Mouse (Mus musculus) limb, embryonic 11.5 days (tissue): ENCODE results near the gene Dab2ip. TPM values are rescaled to one million over a fixed set of nuclear protein-coding genes. Genes with fewer than 3 reads are reported as not detected.

ENCODE experiments used
- ATAC-seq: fragments of 200-750 bp; cut with Nextera tagmentation; 2 replicates; pipeline ENCODE4 v1.8.0; 2017; ENCODE audit warnings: low read depth; ENCODE audit not compliant: insufficient number of reproducible peaks, low FRiP score, low TSS enrichment
- DNase-seq: peaks from one replicate; pipeline ENCODE4 v3.0.0-alpha.2; 2015; ENCODE audit warnings: low spot score
- H3K27ac ChIP-seq: fragments of 300-500 bp; sonication (generic); replicated peaks from 2 replicates; pipeline ENCODE4 v1.5.1; 2014; ENCODE audit warnings: low read depth, mild to moderate bottlenecking, low read length
- H3K27me3 ChIP-seq: fragments of 300-500 bp; sonication (generic); 2 replicates; pipeline ENCODE4 v1.6.1; 2014; ENCODE audit warnings: mild to moderate bottlenecking, low read length, mixed read lengths; ENCODE audit not compliant: control insufficient read depth, insufficient read depth
- H3K36me3 ChIP-seq: fragments of 300-500 bp; sonication (generic); 2 replicates; pipeline ENCODE4 v1.6.1; 2014; ENCODE audit warnings: mild to moderate bottlenecking, low read length, moderate library complexity, mixed read lengths; ENCODE audit not compliant: control insufficient read depth, insufficient read depth
- H3K4me1 ChIP-seq: fragments of 300-500 bp; sonication (generic); 2 replicates; pipeline ENCODE4 v1.6.1; 2014; ENCODE audit warnings: low read length, mixed read lengths; ENCODE audit not compliant: control insufficient read depth, insufficient read depth
- H3K4me2 ChIP-seq: fragments of 300-500 bp; sonication (generic); 2 replicates; pipeline ENCODE4 v1.6.1; 2014; ENCODE audit warnings: low read depth, mild to moderate bottlenecking, moderate library complexity; ENCODE audit not compliant: severe bottlenecking
- H3K4me3 ChIP-seq: fragments of 300-500 bp; sonication (generic); 2 replicates; pipeline ENCODE4 v1.5.1; 2014; ENCODE audit warnings: low read depth, low read length
- H3K9ac ChIP-seq: fragments of 300-500 bp; sonication (generic); 2 replicates; pipeline ENCODE4 v1.6.1; 2014; ENCODE audit warnings: mild to moderate bottlenecking, low read length
- H3K9me3 ChIP-seq: fragments of 300-500 bp; sonication (generic); 2 replicates; pipeline ENCODE4 v1.6.1; 2016; ENCODE audit warnings: low read length; ENCODE audit not compliant: control insufficient read depth
- WGBS: fragments of 180-500 bp; shearing (Covaris S2); extraction: QIAGEN DNeasy Blood & Tissue Kit; methylation state at CpG from one replicate; pipeline ENCODE4 v1.1.7; 2014; 5-methylcytosine and 5-hydroxymethylcytosine counted together
- polyA plus RNA-seq: library from polyadenylated mRNA; unstranded; fragments of >200 nt; fragmentation: Nextera tagmentation; extraction: Ambion mirVana; gene quantifications from 2 replicates; pipeline ENCODE4 v1.2.1, GENCODE M21; 2014

Gene Dab2ip
- polyA plus RNA-seq, 1 experiment from 2014 or later = 53.9 TPM

- Histone ChIP-seq H3K27me3 (peaks cover 29% of the 10 kb centered on the region), H3K4me3 (peak overlapping the region; percentile 41), H3K36me3 (no peaks in the 10 kb centered on the region), H3K9ac (peak overlapping the region; percentile 47), H3K4me2 (peak overlapping the region; percentile 85), H3K4me1 (peaks cover 9% of the 10 kb centered on the region; the same call in 1 of the 2 replicates), H3K27ac (no peak overlapping the region), H3K9me3 (no peaks in the 10 kb centered on the region; the same call in 1 of the 2 replicates)
- ATAC-seq = peak; percentile 41; the same call in 1 of the 2 replicates
- WGBS = under 1% methylated on average over 41 of the region's 46 CpGs
- peak; percentile 67 for DNase-seq
Measured at GRCm38 (mm10) chr2:35582341-35582941, 24.4 kb downstream of the Dab2ip start.

- H3K4me3 ChIP-seq = no peak overlapping the region; the same call in 1 of the 2 replicates
- no peaks in the 10 kb centered on the region for H3K9me3 ChIP-seq
- no peak overlapping the region for H3K9ac ChIP-seq
- 61% methylated on average over 5 of the region's 5 CpGs for WGBS
- DNase-seq (no peak), ATAC-seq (no peak)
- H3K36me3 ChIP-seq = no peaks in the 10 kb centered on the region
- peaks cover 10% of the 10 kb centered on the region for H3K4me1 ChIP-seq
- peaks cover 29% of the 10 kb centered on the region for H3K27me3 ChIP-seq
- no peak overlapping the region for H3K27ac ChIP-seq
- peak overlapping the region; percentile 85; the same call in 1 of the 2 replicates for H3K4me2 ChIP-seq
Measured at GRCm38 (mm10) chr2:35583406-35583805, 25.3 kb downstream of the Dab2ip start.

GRCm38 (mm10) chr2:35584011-35584410, 25.9 kb downstream of the Dab2ip start:
- no peak for ATAC-seq
- H3K27me3 ChIP-seq = peaks cover 29% of the 10 kb centered on the region

GRCm38 (mm10) chr2:35588368-35588767, 30.3 kb downstream of the Dab2ip start:
- Histone ChIP-seq H3K9me3 (no peaks in the 10 kb centered on the region), H3K27me3 (peaks cover 5% of the 10 kb centered on the region; the same call in 1 of the 2 replicates), H3K36me3 (no peaks in the 10 kb centered on the region), H3K9ac (no peak overlapping the region), H3K4me1 (peaks cover 12% of the 10 kb centered on the region), H3K4me3 (no peak overlapping the region), H3K4me2 (no peak overlapping the region; the same call in 1 of the 2 replicates), H3K27ac (no peak overlapping the region)
- WGBS = 42% methylated on average over 9 of the region's 9 CpGs
- DNase-seq (no peak), ATAC-seq (no peak)

More at GRCm38 (mm10) chr2:35584011-35584410, 25.9 kb downstream of the Dab2ip start:
- Histone ChIP-seq H3K4me2 (no peak overlapping the region), H3K27ac (no peak overlapping the region), H3K9me3 (no peaks in the 10 kb centered on the region), H3K4me3 (no peak overlapping the region), H3K9ac (no peak overlapping the region), H3K36me3 (no peaks in the 10 kb centered on the region), H3K4me1 (peaks cover 12% of the 10 kb centered on the region)
- DNase-seq = no peak
- 68% methylated on average over 3 of the region's 3 CpGs for WGBS

- no peaks in the 10 kb centered on the region for H3K36me3 ChIP-seq
- H3K4me3 ChIP-seq = no peak overlapping the region
- no peak overlapping the region for H3K9ac ChIP-seq
- no peak overlapping the region for H3K4me2 ChIP-seq
- H3K27me3 ChIP-seq = no peaks in the 10 kb centered on the region; the same call in 1 of the 2 replicates
- H3K4me1 ChIP-seq = peaks cover 8% of the 10 kb centered on the region; the same call in 1 of the 2 replicates
- no peak for DNase-seq
- no peaks in the 10 kb centered on the region for H3K9me3 ChIP-seq
- no peak for ATAC-seq
- no peak overlapping the region for H3K27ac ChIP-seq
- 74% methylated on average over 10 of the region's 10 CpGs for whole genome bisulfite sequencing
Measured at GRCm38 (mm10) chr2:35589385-35589784, 31.3 kb downstream of the Dab2ip start.

GRCm38 (mm10) chr2:35589800-35590199, 31.7 kb downstream of the Dab2ip start:
- no peak for ATAC-seq
- no peak overlapping the region for H3K9ac ChIP-seq
- no peak overlapping the region for H3K27ac ChIP-seq
- no peak overlapping the region for H3K4me2 ChIP-seq
- H3K4me3 ChIP-seq = no peak overlapping the region
- H3K36me3 ChIP-seq = no peaks in the 10 kb centered on the region
- no peaks in the 10 kb centered on the region; the same call in 1 of the 2 replicates for H3K27me3 ChIP-seq
- H3K9me3 ChIP-seq = no peaks in the 10 kb centered on the region
- DNase-seq = no peak
- WGBS = 86% methylated on average over 4 of the region's 4 CpGs
- peaks cover 8% of the 10 kb centered on the region; the same call in 1 of the 2 replicates for H3K4me1 ChIP-seq

GRCm38 (mm10) chr2:35591961-35592724, 34.1 kb downstream of the Dab2ip start:
- no peak for ATAC-seq
- H3K36me3 ChIP-seq = no peaks in the 10 kb centered on the region
- H3K4me3 ChIP-seq = no peak overlapping the region
- H3K9ac ChIP-seq = no peak overlapping the region
- no peak for DNase-seq
- no peak overlapping the region for H3K27ac ChIP-seq
- WGBS = 78% methylated on average over 14 of the region's 14 CpGs
- no peaks in the 10 kb centered on the region for H3K27me3 ChIP-seq
- no peak overlapping the region for H3K4me2 ChIP-seq
- H3K4me1 ChIP-seq = peaks cover 3% of the 10 kb centered on the region; the same call in 1 of the 2 replicates
- H3K9me3 ChIP-seq = no peaks in the 10 kb centered on the region

GRCm38 (mm10) chr2:35592725-35593392, 34.8 kb downstream of the Dab2ip start:
- no peak for DNase-seq
- H3K9ac ChIP-seq = no peak overlapping the region
- no peaks in the 10 kb centered on the region for H3K9me3 ChIP-seq
- H3K27me3 ChIP-seq = no peaks in the 10 kb centered on the region
- H3K27ac ChIP-seq = no peak overlapping the region
- H3K4me2 ChIP-seq = no peak overlapping the region
- no peak for ATAC-seq
- no peaks in the 10 kb centered on the region for H3K36me3 ChIP-seq
- no peak overlapping the region for H3K4me3 ChIP-seq
- WGBS = 82% methylated on average over 9 of the region's 9 CpGs
- H3K4me1 ChIP-seq = peaks cover 8% of the 10 kb centered on the region
